Mouse (Mus musculus) thymus, postnatal 14 days (tissue): Measurements from ENCODE around the gene 1110059E24Rik.

Source experiments
- DNase-seq: peaks from one replicate; pipeline ENCODE4 v3.0.0; 2021

The 1110059E24Rik gene

DNA sequence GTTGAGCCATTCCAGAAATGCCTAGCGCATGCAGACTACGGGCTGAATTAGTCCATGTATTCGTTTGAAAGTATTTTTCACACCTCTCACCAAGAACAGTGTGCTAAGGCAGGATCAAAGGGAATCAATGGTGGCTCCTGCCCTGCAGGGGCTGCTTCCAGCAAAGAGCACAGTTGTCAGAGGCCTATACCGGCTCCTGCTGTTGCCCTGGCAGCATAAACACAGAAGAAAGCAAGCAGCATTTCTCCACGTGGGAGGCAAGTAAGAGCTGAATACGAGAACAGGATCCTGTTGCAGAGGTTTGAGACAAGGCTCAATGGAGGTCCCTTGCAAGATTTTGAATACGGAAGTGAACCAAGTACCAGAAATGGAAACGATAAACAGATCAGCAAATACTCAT, 82.0 kb downstream of the 1110059E24Rik start:
- DNase-seq = no peak

DNA sequence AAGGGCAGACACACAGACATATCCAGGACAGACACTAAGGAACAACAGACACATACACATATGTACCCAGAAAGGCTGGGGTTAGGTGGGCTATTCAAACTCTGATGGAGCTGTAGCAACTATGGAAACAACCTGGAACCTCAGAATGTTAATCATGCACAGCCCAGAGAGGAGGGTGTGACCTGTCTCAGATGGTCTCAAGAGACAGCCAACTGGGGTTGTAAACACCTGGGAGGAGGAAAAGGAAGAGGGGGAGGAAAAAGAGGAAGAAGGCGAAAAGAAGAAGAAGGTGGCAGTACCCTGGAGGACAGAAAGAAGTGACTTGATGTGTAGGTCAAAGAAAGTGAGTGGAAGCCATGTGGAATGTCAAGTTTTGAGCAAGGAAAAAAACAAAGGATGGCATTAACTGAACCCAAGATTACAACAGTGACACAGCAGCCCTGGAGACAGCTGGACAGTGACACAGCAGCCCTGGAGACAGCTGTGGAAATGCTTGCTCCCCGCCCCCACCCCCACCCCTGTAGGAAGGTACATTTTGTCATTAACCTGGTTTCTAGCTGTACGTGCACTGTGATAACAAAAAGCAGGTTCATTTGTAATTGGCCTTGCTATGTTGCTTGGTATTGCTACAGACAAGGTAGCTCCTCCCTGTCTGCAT, 84.1 kb downstream of the 1110059E24Rik start:
- no peak for DNase-seq

DNA sequence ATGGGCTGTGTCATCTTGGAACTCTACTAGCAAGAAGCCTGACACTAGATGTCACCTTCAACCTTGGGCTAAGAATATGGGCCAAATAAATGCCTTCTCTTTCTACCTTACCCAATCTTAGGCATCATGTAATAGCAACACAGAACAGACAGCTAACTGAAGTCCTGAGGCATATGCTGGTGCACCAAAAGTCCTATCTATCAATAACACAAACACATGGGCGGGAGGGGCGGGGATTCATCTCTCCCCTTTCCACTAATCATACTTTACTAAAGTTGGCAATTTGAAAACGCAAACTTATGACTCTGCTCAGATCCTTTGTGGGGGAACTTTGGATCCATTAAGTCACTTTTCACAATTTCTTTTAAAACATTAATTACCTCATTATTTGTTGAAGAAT, 84.8 kb downstream of the 1110059E24Rik start:
- DNase-seq = no peak

DNA sequence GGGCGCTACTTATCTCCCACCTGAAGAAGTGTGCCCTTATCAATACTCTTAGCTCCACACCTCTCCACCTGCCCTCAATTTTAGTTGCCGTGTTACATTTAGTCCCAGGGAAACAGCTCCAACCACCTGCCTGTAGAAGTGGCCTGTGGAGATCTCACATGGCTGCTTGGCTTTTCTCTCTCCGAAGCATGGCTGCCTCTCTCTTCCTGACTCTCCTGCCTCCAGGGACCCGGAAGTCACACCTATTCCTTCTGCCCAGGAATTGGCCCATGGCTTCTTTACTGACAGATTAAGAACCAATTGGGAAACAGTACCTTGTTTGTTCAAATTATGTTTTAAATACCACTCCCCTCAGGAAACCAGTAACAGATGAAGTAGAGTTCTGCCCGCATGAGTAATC, 86.3 kb downstream of the 1110059E24Rik start:
- no peak for DNase-seq

DNA sequence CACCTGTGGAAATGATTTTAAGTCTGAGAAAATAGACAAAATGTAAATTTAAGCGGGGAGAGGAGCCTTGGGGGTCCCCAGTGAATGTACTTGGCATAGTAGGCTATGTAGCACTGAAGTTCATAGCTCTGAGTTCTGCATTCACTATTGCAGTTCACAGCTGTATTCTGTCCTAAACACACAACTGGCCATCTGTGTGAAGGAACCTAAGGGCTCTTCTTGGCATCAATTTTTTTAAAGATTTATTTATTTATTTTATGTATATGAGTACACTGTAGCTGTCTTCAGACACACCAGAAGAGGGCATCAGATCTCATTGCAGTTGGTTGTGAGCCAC, 88.3 kb downstream of the 1110059E24Rik start:
- no peak for DNase-seq

DNA sequence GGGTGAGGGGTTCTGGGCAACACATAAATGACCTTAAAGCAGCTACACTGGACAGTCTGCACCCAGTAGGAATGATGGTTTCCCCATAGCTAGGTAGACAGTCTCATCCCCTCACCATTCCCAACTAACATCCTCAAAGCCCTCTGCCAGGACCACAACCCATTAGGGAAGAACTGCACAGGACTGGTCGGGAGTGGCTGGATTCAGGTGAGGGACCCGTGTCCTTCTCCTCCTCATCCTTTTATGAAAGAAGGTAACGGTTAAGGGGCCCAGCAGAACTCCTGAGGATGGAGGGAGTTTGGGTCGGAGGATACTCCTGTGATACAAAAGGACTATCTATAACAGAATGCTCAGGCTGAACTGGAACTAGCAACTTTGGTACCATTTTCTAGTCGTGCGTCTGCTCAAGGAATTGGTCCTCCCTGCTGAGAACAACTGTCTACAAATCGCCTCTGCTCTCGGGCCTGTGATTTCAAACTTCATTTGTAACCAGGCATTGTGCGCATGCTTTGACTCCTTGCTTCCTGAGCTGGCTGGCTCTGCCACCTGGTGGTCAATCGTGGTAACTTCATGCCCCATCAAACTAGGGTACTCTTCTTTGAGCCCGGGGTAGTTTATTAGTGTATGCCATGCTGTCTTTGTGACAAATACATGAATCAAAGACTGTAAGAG, 88.9 kb downstream of the 1110059E24Rik start:
- peak; percentile 76 for DNase-seq

DNA sequence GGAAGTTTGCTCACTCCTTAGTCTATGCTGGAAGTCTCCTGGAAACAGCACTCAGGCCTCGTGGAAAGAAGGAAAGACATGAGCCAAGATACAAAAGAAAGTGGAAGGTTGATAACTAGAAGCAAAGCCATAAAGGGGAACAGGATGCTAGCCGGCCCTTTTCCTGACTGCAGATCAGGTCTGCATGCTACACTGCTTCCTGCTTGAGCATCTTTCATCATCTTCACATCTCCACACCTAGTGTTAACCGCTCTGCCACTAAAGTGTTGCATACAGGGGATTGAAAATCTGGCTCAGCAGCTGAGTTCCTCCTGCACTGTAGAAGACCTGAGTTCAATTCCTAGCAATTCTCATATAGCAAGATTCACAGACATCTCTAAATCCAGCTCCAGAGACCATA, 89.8 kb downstream of the 1110059E24Rik start:
- DNase-seq = no peak

DNA sequence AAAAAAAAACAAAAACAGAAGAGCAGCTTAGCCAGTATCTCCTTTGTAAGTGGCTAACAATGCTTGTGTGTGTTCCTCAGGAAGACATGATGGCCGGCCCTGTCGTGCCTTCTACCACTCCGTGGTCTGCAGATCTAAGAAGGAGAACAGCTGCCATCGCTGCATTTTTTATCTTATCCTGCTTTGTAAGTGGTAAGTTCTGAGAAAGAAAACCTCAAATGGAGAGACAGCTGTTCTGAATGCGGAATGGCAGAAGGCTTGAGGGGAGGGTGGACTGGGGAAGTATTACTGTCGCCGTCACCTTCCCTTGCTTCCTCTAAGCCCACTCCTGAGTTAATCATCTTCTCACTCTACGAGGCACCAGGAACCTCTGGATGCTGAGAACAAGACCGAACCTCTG, 100.0 kb downstream of the 1110059E24Rik start:
- DNase-seq = no peak

DNA sequence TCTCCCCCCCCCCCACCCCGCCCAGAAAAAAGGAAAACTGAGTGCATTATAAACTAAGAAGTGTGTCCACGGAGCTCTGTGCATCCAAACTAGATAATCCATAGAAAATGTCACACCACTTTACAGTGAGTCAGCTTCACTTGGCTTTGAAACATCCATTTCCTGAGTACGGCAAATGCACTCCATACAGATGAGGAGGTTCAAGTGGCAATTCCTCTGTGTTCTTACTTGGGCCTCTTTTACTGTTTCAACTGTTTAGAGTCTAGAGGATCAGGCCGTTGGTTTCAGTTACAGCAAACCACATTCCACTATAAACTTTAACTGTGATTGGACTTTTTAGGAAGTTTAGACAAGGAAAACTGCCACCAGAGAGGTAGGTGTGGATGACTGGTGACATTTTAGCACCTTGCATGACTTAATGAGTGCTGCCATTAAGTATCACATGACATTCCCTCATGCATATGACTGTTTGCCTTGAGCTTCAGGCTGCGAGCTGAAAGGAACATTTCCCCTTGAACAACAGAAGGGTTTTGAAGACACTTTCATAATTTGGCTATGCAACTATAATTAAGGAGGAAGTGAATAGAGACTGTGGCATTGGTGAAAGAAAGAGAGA, 100.7 kb downstream of the 1110059E24Rik start:
- no peak for DNase-seq

DNA sequence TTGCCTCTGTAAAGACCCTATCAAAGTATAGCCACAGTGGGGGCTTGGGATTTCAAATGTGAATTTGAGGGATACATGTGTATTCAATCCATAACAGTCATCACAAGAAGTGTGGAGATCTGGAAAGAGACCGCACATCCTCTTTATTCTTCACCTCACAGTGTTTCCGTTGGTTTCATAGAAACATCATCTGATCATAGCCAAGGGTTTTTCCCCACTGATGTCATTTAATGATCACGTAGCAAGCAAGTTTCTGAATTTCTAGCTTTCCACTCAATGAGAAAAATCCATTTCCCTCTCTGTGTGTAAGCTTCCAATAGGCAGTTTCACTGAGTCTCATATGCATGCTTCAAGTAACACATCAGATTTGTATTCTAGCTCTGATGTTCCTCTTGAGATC, 103.1 kb downstream of the 1110059E24Rik start:
- no peak for DNase-seq

DNA sequence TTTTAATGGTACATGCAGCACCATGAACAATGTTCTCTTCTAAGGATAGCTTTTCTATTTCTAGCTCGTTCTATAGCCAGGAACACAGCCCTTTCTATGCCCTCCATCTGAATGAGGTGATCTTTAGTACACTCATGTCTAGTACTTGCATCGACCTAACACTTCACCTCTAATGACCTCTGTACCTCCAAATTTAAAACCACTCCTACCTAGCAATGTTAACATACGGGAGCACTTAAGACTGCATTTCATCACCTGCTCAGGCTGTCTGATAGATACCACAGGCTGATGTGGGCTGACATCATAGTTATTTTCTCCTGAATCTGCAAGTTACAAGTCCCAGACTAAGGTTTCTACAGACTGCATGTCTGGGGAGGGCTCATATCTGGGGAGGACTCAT, 103.8 kb downstream of the 1110059E24Rik start:
- DNase-seq = no peak

DNA sequence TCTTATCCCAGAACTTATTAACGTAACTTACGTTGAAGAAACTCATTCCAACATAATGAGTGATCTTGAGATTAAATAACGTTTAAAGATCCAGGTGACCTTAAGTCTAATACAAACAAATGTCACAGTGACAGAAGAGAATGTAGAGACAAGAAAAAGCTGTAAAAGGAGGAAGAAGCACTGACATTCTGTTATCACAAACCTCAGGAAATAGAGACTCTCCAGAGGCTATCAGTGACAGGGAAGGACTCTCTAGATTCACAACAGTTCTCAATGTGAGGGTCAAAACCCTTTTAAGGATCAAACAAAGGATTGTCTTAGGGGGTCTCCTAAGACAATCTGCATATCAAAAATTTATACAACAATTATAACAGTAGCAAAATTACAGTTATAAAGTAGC, 115.7 kb downstream of the 1110059E24Rik start:
- DNase-seq = no peak
